Mouse (Mus musculus) mature B cell (primary cell): ENCODE data around the gene Arap2.

ENCODE experiments used
- in situ Hi-C: fragments of 300-500 bp; cut with MboI; formaldehyde crosslinking; loops from 2 replicates; pipeline ENCODE4 v1.14.3; 2019

The Arap2 gene

DNA sequence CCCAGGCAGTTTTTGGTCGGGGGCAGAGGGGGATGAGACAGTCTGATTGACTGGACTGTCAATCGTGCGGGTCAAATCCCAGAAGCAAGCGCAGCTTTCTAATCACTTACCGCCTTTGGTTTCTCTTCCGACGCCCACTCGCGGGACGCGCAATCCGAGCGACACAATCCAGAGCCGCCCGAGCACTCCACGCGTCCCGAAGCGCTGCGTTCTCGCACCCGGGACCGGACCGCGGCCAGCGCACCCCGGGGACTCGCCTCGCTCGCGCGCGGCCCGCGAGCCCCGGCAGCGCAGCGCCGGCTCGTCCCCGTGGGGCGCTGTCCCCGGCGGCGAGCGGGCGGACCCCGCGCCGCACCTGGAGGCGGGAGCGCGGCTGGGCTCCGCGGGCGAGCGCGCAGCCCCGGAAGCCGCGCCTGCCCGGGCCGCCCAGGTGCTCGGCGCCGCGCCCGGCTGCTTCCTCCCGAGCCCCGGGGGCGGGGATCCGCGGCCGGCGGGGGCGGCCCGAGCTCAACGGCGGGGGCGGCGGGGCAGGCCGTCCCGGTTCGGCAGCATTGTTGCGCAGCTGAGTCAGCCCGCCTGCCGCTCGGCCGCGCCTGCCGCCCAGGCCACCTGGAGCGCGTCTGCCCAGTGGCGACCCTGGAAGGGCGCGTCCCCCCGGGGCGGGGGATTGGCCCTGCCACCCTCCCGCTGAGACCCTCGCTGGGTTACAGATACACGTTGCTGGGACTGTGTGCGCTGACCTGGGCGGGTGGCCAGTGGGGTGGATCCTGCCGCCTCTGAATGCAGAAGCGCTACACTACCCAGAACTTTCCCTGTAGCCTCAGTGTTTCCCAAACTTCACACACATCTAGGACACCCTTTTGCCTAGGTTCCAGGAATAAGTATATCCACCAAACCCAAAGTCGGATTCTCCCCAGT is at the start of gene Arap2:
Gene Arap2 (minus strand): TSS at position 376 of the 918 bp plus-strand sequence.
- in situ Hi-C loops = no loop called here

DNA sequence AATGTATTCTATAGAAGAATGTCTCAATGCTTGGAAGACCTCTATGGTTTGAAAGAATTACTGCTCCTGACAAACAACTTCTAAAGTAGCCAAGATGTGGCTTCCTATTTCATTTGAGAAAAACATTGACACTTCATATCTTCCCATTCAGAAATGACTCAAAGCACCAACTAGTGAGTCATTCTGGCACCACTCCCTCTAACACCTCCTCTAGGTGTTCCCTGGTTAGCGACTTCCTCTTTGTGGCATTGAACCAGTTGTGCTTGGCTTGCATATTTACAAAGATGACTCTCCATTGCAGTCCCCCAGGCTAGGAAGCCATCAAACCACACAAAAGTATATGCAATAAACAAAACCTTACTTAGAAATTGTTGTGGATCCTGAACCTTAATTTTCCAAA is 49.8 kb upstream of the Arap2 start:
- in situ Hi-C loops = no loop called here

DNA sequence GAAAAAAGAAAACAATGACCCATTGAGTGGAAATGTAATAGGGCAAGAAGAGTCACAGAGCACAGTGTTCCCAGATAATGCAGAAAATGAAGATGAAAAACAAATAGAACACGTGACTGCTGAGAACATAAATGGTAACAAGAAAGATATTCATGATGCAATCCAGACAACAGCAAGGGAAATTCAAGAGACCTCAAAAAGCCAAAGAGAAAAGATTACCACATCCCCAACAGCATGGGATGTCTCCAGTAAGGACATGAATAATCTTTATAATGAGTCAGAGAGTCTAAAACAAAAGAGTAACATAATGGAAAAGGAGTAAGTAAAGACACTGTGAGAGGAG is 48.1 kb upstream of the Arap2 start:
- in situ Hi-C loops = no loop called here

DNA sequence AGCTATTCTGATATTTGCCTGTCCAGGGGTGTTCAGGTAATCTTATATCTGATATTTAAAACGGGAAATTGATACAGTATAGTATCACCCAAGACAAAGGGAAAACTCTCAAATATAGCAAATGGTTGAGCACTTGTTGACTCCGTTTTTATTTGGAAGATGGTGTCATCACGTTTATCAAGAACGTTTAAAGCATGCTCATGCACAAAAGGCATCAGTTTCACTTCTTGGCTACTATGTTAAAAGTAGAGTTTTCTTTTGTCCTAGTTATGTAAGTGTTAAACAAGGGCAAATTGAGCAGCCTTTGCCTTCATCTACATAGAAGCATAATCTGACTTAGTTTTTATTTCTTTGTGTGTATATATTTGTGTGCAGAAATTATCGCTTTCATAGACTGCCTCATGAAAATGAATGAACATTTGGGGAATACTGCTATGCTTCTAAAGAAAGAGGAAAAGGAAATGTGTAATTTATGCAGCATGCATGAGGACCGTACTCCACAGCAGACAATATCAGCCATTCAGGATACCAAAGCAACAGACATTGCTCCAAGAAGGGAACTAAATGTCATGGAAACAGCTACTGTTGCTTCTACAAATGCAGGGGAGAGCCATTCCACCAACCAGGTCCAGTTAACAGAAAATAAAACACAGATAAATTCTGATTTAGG is 47.6 kb upstream of the Arap2 start, which contains the start of gene Dthd1:
Gene Dthd1 (plus strand): TSS at position 422 of the 670 bp plus-strand sequence.
- in situ Hi-C loops = no loop called here

DNA sequence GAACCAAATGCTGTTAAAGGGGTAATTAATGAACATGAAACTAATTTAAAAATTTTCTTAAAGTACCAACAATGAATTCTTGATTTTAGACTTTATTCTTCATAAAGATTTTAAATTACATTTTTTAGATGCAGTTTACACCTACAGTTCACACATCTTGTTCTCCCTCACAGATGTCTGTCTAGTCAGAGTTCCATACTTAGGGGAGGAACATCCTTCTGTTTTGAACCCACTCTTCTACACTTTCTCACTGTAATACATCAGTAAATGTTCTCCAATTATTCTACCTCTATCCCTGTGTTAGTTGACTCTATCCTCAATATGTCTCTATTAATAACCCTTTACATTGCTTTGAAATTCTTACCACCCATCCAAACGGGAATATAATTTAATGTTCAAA is 26.8 kb upstream of the Arap2 start:
- in situ Hi-C loops = no loop called here

DNA sequence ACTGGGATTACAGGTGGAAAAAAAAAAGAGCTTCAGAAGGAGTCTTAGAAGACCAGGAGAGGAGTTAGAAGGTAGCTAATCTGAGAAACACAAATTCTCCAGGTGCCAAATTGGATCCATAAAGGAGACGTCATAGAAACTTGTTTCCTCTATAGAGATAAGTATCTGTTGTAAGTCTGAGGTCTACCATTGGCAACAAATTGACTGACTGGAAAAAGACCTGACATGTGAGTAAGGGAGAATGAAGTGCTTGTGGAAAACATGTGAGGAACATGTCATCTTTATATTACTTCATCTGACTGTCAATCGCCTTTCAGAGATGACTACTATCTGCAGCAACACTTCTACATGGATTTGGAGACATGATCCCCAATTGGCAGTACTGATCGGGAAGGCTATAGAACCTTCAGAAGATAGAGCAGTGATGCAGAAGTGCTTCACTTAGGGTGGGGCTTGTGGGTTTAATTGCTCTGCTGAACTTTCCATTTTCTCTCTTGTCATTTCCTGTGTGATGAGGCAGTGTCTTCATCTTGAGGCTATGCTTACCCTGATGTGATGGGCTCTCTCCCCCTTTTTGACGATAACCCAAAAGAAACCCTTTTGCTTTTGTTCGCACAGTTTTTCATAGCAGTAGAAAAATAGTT is 25.1 kb upstream of the Arap2 start:
- in situ Hi-C loops = no loop called here

DNA sequence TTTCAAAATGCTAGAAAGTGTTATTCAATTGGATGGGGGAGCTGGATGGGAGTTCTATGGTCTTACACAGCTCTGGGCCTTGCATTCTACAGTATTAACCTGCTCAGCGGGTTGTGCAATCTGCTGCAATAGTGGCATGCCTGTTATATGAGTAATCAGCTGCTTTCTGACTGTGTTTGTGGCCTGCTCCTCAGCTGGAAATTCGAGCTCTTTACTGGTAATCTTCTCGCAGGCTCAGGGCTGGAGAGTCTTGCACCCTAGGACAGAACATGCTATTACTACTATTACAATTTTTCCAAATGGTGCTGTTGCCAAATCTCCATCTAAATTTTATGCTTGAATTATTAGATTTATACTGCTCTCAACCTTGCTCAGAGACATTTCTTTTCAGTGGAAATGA is 20.9 kb upstream of the Arap2 start:
- in situ Hi-C loops = no loop called here

DNA sequence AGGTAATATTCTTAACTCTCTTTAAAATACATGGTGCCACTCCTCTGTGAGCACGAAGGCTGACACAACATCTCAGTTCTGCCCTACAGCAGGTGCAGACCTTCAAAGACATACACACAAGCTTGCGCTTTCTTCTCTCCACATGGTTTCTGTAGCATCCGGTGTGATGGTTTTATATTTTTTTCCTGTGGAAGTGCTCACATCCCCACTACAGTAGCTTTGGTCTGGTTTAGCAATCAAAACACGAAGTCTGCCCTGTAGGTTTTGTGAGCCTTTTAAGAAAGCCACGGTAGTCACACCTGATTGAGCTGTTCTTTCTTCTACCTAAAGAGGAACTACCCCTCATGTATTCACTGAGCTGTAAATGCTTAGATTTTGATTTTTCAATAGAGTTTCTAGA is 12.7 kb upstream of the Arap2 start:
- in situ Hi-C loops = no loop called here

DNA sequence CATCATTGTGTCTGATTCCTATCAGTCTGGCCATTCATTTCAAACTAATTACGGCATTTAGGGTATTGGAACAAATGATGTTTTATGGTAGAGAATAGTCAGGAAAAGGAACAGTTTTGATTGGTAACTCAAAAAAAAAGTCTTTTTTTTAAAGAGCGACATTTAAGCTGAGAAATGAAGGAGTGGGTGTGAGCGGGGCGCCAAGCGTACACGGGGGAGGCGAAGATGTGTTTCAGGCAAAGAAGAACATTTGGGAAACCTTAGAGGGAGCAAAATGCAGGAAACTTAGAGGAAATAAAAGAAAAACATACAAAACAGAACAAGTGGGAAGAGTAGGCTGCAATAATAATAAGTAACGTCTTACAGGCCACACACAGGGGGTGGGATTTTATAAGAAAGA is 11.8 kb upstream of the Arap2 start:
- in situ Hi-C loops = no loop called here

DNA sequence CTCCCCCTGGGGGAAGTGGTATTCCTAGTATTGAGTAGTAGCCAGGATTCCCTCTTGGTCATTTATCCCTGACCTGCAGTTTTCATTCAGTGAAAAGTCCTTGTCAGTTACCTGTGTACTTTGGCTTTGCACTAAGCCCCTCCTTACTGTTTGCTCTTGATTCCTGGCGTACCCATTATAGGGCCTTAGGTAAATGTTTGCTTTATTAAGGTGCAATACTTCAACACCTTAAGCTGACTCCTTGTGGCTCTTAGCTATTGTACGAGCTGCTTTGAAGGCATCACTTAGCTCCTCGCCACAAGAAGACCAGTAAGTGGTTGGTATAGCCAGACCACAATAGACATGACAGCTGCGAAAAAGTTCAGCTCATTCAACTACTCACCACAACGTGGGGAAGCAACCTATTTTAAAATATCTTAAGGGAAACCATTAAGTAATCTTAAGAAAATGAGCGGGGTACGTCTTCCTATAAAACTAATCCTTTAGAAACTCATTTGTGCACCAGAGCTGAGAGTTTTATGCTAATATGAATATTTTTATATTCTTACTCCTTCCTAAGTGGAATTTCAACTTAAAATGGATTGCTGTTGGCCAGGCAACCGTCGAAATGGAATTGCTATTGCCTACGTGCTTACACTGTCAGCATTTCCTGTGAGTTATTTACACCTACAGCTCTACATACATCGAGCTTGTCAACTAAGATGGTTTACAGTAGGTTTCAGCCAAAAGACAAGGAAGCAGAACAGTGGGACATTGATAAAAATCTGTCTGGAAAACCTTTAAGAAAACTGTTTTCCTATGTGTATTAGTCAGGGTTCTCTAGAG is 6.0 kb upstream of the Arap2 start:
- in situ Hi-C loops = no loop called here

DNA sequence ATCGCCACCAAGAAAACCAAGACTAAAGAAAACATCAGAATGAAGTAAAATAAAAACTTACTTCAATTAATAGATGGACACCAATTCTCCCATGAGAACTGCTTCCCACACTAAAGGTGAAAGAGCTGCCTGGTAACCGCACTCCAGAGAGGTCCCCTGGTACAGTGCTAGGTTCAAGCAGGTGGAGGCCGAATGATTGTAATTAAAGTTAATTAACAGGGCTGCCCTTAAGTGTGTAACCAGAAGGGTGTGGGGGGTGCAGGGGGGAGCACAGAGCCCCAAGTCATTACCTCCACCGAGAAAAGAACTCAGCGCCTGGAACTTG is 538 bp downstream of the Arap2 start:
- in situ Hi-C loops = no loop called here

DNA sequence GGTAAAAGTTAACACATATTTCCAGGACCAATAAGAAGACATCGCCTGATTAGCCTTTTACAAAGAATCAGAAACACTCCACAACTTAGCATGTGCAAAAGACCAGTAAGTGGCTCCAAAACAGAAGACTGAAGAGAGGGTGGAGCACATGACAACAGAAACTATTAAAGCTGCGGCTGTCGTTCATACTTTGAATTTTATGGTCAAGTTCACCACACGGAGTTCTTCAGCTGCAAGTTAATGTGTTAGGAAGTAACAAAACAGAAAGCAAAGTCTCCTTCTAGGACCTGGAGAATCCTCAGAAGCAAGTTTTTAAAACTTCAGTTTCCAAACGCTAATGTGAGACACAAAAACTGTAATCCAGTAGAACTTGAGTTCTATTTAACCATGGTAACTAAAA is 1.8 kb downstream of the Arap2 start:
- in situ Hi-C loops = no loop called here

DNA sequence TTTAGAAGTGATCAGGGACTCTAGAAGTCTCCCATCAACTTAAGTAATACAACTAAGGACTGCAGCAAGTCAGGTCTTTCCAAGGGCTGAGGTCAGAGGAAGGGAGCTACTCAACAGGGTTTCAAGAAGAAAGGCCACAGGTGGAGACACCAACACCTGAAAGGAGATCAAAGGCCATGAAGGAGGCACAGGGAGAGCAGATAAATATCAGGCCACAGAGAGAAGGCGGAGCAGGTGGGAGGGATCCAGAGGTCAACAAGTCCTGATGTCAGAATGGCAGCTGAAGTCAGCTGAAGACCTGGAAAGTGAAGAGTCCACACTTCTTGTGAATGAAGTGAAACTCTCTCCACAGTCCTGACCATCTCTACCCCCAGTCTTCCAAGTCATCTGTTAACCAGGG is 2.9 kb downstream of the Arap2 start:
- in situ Hi-C loops = no loop called here

DNA sequence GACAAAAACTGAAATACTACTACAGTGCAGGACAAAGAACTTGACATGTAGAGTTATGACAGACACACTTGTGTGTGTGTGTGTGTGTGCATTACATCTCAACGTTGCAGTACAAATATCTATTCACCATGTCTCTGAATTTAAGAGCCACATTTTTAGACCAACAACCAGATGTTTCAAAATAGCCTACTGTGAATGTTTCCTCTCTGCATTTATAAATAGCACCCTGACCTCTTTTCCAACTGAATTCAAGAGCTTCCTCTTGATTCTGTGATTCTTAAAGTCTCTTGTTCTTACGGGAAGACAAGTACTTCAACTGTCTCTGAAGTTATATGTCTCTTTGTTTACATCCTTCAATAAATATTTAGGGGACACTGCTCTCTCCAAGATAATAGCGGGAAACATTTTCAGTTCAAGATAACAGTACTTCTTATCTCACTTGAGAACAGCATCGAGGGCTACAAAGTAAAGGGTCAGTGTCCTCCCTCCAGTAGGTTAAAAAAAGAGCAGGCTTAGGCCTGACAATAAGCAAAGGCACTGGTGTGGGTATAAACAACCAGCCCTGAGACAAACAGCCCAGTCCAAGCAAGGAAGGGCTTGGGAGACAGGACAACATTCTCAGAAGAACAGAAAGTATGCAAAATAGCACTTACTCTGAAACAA is 3.5 kb downstream of the Arap2 start:
- in situ Hi-C loops = no loop called here

DNA sequence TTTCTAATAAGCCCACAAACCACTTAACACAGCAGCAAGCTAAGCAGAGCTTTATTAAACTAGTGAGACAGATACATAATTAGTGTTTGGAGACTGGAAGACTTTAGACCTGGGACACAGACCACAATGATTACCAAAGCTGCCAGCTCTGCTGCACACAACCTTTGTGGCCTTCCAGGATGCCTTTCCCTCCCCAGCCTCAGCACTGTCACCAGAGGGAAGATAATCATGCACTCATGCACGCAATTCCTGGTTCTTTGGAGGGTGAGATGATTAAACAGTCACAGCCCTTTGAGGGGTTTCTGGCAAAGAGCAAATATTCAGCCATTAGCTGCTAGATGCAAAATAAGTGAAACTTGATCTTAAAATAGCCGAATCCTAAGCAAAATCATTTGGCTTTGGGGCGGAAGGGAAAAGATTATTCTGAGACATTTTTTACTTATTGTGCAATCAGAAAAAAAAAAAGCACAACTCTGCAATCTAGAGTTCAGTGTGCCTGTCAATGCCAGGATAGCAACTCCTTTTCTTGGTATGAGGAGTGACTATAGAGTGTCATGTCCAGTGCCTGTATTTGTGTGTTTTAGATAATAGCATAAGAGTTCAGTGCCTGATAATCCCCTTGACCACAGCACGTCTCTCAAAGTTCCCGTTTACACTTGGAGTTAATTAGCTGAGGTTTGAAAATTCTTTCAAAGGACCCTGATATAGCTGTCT is 5.0 kb downstream of the Arap2 start:
- in situ Hi-C loops = no loop called here

DNA sequence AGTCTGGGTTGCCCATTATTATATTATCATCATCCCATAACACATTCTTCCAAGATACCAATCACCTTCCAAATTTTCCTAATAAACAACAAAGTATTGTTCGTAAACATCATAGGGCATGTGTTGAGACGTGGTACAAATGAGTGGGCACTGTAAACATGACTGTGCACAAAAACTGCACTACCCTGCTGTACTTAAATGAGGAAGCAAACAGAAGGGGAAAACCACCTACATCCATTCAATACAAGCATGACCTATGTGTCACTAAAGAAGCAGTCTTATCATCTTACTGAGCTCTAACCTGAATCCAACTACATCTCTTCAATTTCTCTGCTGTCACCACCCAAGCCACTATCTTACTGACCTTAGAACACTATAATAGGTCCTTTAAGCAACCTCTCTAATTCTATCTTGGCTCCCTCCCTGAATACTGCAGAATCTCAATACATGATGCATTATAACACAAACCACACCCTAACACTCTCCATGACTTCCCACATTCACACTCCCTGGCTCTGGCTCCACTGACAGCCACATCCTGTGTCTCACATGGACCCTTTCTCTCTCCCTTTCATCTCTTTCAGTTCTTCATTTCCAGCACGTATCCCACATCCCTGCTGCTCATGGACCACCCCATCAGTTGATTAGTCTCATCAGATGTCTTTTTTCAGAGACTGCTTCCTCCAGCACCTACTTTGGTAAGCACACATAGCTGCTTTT is 10.0 kb downstream of the Arap2 start:
- in situ Hi-C loops = no loop called here

DNA sequence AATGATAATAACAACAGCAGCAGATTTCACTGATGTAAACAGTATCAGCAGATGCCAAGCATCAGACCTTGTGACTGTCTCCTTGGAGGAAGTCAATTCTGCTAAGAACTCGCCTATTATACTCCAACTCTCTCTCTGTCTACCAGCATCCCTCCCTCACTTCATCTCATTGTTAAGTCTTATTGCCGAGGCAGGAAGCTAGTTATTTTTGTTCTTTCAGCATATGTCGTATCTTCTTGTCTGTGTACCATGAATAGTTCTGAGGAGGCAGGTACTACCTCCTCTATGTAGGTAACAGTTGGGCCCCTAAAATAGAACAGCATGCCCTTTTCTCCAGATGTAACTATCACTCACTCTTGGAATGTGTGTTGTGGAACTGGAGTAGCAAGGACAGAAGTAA is 13.0 kb downstream of the Arap2 start:
- in situ Hi-C loops = no loop called here

DNA sequence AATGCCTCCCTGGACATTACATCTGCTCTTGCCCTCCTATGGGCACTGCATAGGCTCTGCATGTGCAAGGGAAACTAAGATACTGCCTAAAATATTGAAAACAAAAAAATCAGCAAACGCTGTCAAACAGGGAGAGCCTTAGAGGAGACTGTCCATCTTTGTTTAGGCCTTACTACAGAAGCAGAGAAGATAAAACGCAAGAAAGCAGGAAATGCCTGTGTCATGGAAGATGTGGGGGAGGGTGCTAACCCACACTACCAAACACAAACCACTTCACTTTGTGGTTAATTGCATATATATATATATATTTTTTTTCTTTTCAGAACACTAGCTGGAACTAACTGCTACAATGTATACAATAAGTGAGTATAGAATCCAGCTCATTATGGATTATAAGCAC is 14.3 kb downstream of the Arap2 start:
- in situ Hi-C loops = no loop called here

DNA sequence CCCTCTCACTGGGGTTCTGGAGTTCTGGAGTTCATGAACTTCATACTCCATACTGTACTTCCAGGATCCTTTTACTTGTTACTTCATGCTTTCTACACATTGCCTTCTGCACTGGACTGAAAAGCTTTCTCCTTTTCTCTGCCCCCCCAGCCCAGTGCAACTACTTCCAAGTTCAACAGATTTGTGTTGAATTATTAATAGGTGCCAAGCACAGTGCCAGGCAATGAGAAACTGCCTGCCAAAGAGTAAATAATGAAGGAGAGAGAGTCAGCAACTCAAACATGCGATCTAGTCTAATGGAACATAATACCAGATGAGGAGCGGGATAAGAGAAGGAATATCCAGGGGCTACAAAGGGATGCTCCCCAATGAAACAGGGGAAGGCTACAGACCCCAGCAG is 17.8 kb downstream of the Arap2 start:
- in situ Hi-C loops = no loop called here

DNA sequence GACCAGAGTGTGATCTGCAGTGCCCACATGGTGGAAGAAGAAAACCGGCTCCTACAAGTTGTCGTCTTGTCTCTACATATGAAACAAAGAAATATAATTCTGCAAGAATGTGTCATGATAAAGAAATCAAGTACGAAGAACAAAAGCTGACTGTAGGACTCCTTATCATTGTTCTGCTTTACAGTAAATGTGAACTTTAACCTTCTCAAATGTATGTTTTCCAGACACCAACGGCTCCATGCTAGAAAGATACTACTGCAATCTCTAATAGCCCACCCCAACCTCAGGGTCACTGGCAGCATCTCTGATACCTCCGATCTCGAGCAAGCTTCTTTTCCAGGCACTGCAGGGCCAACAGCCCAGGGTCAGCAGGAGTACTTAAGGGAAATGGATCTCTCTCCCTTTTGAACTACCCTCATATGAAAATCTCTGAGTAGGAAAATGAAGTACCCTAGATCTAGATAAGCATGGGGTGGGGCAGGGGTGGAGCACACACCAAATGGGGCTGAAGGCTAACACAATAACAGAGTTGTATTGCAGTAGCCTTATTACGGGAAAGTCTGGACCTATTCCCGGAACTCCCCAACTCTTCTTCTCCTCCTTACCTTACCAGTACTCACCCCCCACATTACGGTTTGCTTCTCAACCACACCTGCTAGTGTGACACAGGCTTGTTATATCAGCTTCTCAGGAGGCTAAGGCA is 22.6 kb downstream of the Arap2 start:
- in situ Hi-C loops = no loop called here
